Mouse (Mus musculus): ENCODE results near the gene Lmo4.

- TF ChIP-seq CTCF (IDR thresholded peaks at IDR 0.05; ENCODE audit: control insufficient read depth, insufficient read depth, insufficient replicate concordance, low read depth, low read length) (no peak), POLR2A (IDR thresholded peaks at IDR 0.05; ENCODE audit: control insufficient read depth, low read depth, low read length) (no peak)
These were observed 57.8 kb downstream of the Lmo4 start for GRCm38 (mm10) chr3:144147244-144147643.

All from testis, adult 2 months (tissue).